Mouse (Mus musculus) splenic B cell, adult 2 months (primary cell): ENCODE measurements around the gene Hcar1.

ENCODE experiments used
- DNase-seq: peaks from one replicate; pipeline ENCODE4 v3.0.0-alpha.2; 2011; ENCODE audit warnings: low read depth, low spot score
- H3K27me3 ChIP-seq: 2 replicates; pipeline ENCODE4 v1.6.1; 2012; ENCODE audit warnings: mild to moderate bottlenecking, low read length, moderate library complexity, mixed read lengths; ENCODE audit not compliant: control insufficient read depth, poor library complexity, insufficient read depth, severe bottlenecking
- H3K36me3 ChIP-seq: 2 replicates; pipeline ENCODE4 v1.6.1; 2012; ENCODE audit warnings: mild to moderate bottlenecking, low read length, moderate library complexity, mixed read lengths; ENCODE audit not compliant: control insufficient read depth, poor library complexity, insufficient read depth, severe bottlenecking

The Hcar1 gene

DNA sequence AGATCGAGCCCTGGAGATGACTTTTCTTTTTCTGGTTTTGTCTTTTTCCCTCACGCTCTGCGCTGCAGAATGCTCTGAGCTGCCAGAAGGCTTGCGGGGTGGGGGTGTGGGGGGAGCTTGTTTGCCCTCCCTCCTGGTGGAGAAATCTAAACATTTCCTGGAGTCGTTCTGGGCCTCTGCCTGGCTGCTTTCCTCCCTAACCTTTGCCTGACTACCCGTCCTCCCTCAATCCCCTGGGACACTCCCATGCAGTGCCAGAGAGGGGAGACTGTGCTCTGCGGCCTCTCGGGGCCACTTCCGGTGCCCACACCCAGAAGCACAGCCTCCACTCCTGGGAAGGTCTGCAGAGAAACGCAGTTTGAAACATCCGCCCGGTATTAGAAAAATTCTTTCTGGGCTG is at the start of gene Hcar1:
Hcar1 (minus strand) TSS at position 93 of the 400 bp plus-strand sequence.
- Histone ChIP-seq H3K36me3 (no peaks in the 10 kb centered on the region), H3K27me3 (no peaks in the 10 kb centered on the region)
- no peak for DNase-seq

DNA sequence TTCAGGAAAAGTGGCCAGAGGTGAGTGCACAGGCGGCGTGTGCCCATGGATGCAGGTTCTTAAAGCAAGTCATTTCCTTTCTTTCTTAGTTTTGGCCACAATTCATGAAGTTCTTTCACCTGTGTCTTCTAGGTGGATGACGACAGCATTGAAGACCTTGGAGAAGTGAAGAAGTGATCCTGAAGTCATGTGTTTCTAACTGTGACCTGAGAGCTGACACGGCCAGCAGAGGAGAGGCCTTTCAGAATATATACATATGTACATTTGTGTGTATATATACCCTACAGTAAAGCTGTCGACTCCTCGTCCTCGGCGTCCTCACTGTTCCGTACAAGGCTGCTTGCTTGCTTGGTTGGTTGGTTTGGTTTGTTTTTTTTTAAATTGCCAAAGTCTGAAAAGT is 47.3 kb upstream of the Hcar1 start, which contains the start of gene Gm43518:
Gm43518 (plus strand) TSS at position 301 of the 400 bp plus-strand sequence.
- DNase-seq = no peak
- peaks cover 19% of the 10 kb centered on the region; the same call in 1 of the 2 replicates for H3K36me3 ChIP-seq
- no peaks in the 10 kb centered on the region for H3K27me3 ChIP-seq

DNA sequence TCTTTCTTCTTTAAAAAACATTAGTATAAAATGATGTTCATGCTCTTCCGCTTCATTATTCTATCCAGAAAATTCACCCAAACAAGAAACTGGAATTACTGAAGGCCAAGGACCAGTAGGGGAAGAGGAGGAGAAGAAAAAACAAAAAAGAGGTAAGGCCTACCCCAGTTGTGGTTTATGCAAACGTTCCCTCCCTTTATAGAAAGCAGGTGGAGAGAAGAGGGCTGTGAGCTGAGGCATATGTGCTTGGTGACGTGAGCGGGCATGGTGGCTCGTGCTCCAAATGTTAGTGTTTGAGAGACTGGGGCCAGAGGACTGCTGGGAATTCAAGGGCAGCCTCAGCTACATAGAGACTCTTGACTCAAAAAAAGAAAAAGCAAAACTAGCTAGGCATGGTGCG is 42.3 kb upstream of the Hcar1 start:
- DNase-seq = peak; percentile 41
- Histone ChIP-seq H3K36me3 (peaks cover 25% of the 10 kb centered on the region), H3K27me3 (no peaks in the 10 kb centered on the region)

DNA sequence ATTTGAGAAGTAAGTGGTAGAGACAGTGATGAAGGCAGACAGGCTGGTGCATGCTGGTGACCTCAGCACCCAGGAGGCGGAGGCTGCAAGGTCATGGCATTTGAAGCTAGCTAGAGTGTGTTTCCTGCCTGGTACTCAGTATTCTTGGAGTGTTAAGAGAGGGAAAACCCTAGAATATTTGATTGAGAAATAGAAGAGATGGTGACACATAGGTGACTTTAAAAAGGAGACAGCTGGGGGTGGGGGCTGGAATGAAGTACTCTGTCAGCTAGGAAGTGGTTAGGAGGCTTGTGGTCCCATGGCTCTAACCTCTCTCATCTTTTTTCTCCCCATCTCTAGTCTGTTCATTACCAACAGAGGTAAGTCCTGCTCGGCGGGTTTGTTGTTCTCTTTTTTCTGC is 35.0 kb upstream of the Hcar1 start:
- peak; percentile 52 for DNase-seq
- no peaks in the 10 kb centered on the region for H3K27me3 ChIP-seq
- peaks cover 19% of the 10 kb centered on the region for H3K36me3 ChIP-seq

DNA sequence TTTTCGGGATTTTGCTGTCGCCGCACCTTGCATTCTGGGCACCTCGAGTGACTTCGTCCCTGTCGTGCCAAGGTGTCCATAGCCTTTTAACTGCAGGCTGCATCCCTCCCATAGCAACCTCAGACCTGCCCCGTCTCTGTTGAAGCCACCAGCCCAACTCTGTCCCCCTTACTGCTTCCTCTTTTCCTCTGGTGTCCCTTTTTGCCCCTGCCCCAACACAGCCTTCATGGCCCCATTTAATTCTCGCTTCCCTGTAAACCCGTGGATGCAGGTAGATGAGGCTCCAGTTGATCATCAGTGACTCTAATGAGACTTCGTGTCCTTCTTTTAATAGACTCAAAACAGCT is 27.8 kb upstream of the Hcar1 start:
- Histone ChIP-seq H3K36me3 (peaks cover 7% of the 10 kb centered on the region; the same call in 1 of the 2 replicates), H3K27me3 (no peaks in the 10 kb centered on the region)
- DNase-seq = no peak

DNA sequence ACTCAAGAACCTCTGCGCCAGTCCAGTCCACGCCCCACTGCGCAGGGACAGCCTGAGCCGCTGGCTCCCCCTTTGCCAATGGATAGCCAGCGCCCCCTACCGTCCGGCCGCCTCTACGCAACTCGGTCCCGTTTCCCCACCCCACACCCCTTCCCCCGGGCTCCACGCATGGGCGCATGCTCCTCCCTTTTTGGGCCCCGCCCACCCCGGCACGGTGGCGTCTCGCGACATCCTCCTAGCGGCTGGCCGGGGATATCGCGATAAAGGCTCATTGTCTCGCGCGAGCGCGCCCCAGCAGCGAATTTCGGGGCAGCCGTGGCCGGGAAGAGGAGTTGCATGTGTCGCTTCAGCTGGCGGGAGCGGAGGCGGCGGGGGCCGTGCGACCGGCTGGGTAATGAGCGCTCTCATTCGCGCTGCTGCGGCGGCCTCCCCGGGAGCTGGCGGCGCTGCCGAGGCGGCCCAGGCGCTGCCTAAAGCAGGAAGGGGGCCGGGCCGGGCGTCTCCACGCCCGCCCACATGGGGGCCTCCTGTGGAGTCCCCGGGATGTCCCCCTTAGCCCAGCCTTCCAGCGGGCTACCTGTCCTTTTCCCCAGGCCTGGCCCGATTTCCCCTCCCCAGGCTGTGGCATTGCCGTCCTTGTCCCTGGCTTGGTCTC is 27.3 kb upstream of the Hcar1 start, which contains the start of gene Denr:
Denr (plus strand) TSS at position 200 of the 655 bp plus-strand sequence.
- H3K27me3 ChIP-seq = no peaks in the 10 kb centered on the region
- peak; percentile 99 for DNase-seq
- H3K36me3 ChIP-seq = peaks cover 7% of the 10 kb centered on the region; the same call in 1 of the 2 replicates

DNA sequence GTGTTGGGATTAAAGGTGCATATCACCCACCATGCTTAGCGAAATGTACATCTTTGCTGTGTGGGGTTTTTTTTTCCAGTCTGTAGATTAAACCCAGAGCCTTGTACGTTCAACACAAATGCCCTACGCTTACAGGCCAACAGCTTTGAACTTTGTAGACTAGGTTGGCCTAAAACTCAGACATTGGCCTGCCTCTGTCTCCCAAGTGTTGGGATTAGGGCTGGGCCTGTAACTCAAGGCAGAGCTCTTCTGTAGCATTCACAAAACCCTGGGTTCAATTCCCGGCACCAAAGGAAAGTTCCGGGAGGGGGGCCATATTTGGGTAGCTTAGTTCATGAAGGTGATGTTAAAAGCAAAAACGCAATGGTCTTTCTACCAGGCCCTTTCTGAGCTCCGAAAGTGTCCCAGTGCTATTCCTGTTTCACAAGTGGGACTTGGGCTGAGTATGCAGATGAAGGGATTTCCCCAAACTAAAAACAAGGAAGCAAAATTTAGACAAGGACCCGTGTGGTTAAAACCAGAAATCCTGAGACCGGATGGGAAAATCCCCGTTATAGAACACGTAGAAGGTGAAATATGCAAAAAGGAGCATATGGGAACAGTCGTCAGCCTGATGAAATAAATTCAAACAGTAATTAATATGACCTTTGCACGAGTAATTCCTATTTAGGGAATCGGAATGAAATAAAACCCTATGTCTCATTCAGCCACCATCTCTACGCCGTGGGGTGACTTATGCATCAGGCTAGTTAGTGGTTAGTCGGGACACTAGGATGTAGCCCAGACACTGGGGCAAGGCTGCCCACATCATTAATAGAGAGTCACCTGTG is 26.5 kb upstream of the Hcar1 start:
- Histone ChIP-seq H3K27me3 (no peaks in the 10 kb centered on the region), H3K36me3 (peaks cover 7% of the 10 kb centered on the region; the same call in 1 of the 2 replicates)
- DNase-seq = peak; percentile 59

DNA sequence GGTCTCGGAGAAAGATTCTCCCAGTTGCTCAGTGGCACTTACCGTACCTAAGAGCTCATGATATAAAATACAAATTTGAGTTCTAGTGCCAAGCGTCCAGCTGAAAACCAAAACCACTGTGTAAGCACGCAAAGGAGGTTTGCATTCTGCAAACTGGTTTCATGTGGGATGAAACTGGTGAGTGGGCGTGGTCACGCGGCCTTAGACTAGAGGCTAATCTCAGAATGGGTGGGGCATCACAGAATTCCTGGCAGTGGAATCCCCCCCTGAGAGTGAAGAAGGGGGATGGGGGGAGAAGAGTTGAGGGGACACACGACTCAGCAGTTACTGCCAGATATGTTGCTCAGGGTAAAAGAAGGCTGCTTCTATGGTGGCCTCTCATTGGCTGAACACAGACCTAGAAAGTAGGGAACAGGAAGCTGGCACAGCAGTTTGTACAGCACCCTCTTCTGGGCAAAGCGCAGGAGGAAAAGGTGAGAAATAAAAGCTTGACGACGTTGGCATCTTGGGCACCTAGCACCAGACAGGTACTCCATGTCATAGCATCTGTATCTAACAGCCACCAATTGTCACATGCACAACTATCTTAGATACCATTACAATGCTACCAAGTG is 24.3 kb upstream of the Hcar1 start:
- no peak for DNase-seq
- no peaks in the 10 kb centered on the region for H3K27me3 ChIP-seq
- 0 out of 2 replicates have a peak, but pooled peaks cover 1% of the 10 kb centered on the region for H3K36me3 ChIP-seq

DNA sequence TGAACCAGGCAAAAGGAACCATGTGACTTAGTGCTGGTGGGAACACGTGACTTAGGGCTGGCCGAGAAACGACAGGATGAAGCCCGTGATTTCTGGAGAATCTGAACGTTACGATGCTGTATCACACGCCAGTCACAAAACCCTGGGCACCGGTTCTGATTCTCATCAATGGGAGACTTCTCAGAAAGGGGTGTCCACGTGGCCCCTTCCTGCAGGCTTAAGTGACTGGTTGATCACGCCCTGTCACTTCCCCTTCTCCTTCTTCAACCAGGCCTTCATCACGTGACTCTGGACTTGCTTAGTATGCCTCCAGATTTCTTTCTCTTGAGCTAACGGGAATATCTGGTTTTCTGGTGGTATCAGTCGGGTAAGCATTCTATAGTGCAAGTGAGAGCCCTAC is 17.5 kb upstream of the Hcar1 start:
- H3K36me3 ChIP-seq = no peaks in the 10 kb centered on the region
- DNase-seq = peak; percentile 61
- H3K27me3 ChIP-seq = no peaks in the 10 kb centered on the region

DNA sequence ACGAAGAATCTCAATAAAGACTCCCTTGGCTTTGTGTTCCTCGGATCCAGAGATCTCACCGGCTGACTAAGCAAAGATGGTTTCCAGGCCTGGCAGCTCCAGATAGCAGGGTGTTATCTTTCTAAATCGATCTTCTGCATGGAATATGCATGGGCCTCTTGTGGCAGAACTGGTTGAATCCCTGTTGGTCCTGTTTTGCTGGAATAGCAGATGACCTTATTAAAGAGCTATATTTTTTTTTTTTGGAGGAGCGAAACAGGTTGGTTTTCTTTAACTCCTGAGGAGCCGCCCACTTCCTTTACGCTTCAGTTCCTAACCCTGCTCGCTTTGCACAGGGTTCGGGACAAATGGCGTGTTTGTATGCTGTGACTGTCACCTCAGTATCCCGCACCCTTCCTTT is 16.6 kb upstream of the Hcar1 start:
- Histone ChIP-seq H3K27me3 (no peaks in the 10 kb centered on the region), H3K36me3 (no peaks in the 10 kb centered on the region)
- DNase-seq = no peak

DNA sequence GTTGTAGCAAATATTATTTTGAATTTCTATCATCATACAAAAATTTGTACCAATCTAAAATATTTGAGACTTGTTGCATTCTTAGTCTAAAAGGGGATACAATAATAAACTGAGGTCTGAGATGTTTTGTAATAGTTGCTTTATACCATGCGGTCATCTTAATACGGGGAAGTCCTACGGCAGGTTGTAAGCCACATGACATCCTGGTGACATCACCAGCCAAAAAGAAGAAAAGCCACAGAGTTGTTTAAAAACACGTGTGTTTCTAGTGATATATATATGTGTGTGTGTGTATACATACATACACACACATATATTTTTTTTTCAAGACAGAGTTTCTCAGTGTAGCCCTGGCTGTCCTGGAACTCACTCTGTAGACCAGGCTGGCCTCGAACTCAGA is 13.7 kb upstream of the Hcar1 start:
- peak; percentile 46 for DNase-seq
- no peaks in the 10 kb centered on the region for H3K36me3 ChIP-seq
- H3K27me3 ChIP-seq = no peaks in the 10 kb centered on the region

DNA sequence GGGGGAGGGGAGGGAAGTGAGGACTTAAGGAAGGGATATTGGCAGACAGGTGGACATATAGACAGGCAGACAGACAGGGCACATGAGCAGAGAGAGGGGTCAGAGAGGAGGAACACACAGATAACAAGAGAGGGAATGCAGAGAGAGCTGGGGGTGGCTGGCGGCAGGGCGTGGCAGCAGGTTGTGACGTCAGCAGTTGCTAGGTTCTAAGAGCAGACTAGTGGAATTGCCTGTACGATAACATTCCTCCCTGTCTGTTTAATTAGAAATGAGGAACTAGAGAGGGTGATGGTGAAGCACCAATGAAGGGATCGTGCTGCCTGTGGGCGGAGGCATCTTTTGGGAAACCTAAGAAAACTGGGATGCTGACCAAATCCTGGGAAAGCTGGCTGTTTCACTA is 11.8 kb upstream of the Hcar1 start:
- no peaks in the 10 kb centered on the region for H3K36me3 ChIP-seq
- DNase-seq = peak; percentile 83
- no peaks in the 10 kb centered on the region for H3K27me3 ChIP-seq

DNA sequence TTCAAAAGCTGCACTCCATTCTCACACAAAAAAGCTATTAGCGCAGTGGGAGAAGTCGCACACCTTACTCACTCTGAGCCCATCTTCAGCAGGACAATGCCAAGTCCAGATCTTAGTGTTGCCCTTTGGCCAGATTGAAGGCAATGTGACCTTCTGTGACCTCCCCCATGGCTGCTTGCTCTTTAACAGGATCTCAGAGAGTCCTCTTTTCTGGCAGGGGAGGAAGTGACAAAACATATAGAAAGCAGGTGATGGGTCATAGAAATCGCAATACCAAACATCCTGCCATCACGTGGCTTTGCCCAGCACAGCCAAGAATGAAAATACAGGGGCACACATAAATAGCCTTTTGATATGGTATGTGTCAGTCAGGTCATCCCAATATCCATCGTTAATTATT is 11.2 kb upstream of the Hcar1 start:
- peak; percentile 29 for DNase-seq
- H3K27me3 ChIP-seq = no peaks in the 10 kb centered on the region

DNA sequence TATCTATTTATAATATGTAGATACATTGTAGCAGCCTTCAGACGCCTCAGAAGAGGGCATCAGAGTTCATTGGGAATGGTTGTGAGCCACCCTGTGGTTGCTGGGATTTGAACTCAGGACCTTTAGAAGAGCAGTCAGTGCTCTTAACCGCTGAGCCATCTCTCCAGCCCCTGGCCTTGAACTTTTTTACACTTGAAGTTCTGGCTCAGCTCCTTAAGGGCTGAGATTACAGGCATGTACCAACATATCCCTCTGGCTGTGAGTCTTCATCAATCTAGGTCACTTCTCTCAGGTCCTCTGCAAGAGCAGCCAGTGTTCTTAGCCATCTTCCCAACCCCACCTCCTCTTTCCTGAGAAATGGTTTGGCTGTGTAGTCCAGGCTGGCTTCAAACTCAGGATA is 10.5 kb upstream of the Hcar1 start:
- Histone ChIP-seq H3K27me3 (no peaks in the 10 kb centered on the region), H3K36me3 (no peaks in the 10 kb centered on the region)
- DNase-seq = no peak

More for the DNA sequence above, 11.2 kb upstream of the Hcar1 start:
- H3K36me3 ChIP-seq = no peaks in the 10 kb centered on the region

DNA sequence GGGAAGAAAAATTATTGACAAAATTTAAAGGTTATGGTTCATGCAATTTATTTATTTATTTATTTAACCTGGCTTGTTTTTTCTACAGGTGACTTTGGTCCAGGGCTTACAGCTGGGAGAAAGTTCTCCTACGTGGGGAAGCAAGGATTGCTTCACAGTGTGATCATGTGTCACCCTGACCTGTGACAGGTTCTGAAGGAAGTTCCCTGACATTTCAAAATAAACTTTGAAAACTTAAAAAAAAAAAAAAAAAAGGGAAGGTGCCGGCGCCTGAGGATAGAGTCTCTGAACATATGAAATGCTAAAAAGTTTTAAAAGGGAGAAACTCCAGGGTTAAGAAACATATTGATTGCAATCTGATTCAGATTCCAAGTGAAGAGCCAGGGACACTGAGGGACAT is 6.5 kb upstream of the Hcar1 start:
- no peaks in the 10 kb centered on the region for H3K36me3 ChIP-seq
- H3K27me3 ChIP-seq = no peaks in the 10 kb centered on the region
- DNase-seq = no peak
